Mouse (Mus musculus) CH12.LX (cell line): Measurements from ENCODE around the gene Peli3. TPM values are rescaled to one million over a fixed set of nuclear protein-coding genes. Genes with fewer than 3 reads are reported as not detected.

Experiments
- DNase-seq: peaks from one replicate; pipeline ENCODE4 v3.0.0-alpha.2; 2013; ENCODE audit errors: extremely low read depth
- H3K27ac ChIP-seq: 2 replicates; pipeline ENCODE4 v1.5.1; 2012; ENCODE audit warnings: low read depth, mild to moderate bottlenecking, control low read depth, moderate library complexity; ENCODE audit not compliant: insufficient read depth
- H3K27me3 ChIP-seq: replicated peaks from 2 replicates; pipeline ENCODE3; 2012; ENCODE audit warnings: inconsistent platforms
- H3K36me3 ChIP-seq, 2 experiments: replicated peaks in 1 of 2; 2 replicates each; pipeline versions ENCODE3 to v1.6.1; 2012; ENCODE audit warnings: inconsistent platforms in 1 of 2, low read length in 1 of 2, mild to moderate bottlenecking in 1 of 2, mixed read lengths in 1 of 2, moderate library complexity in 1 of 2; ENCODE audit not compliant: control insufficient read depth in 1 of 2, insufficient read depth in 1 of 2
- H3K4me1 ChIP-seq, 2 experiments: 2 replicates each; pipeline ENCODE4 v1.6.1; 2012; ENCODE audit warnings: inconsistent platforms in 1 of 2, moderate library complexity in 1 of 2; ENCODE audit not compliant: insufficient read depth in 2 of 2, control insufficient read depth in 1 of 2
- H3K4me2 ChIP-seq: 2 replicates; pipeline ENCODE4 v1.6.1; 2012; ENCODE audit warnings: low read depth, mild to moderate bottlenecking, control low read depth; ENCODE audit not compliant: poor library complexity, insufficient read depth, severe bottlenecking
- H3K4me3 ChIP-seq, 3 experiments: fragments of 150-350 bp in 1 of 3; sonication (generic) in 1 of 3; replicated peaks in 1 of 3; 2 replicates each; pipeline versions ENCODE3 to v1.5.1; 2011 to 2012; ENCODE audit warnings: low read depth in 2 of 3, low read length in 2 of 3, mild to moderate bottlenecking in 2 of 3, moderate library complexity in 2 of 3, control low read depth in 1 of 3, improper control_type of control experiment in 1 of 3, inconsistent platforms in 1 of 3, mixed read lengths in 1 of 3; ENCODE audit not compliant: poor library complexity in 1 of 3
- H3K79me2 ChIP-seq: replicated peaks from 2 replicates; pipeline ENCODE4 v1.6.1; 2012; ENCODE audit warnings: mild to moderate bottlenecking, moderate library complexity; ENCODE audit not compliant: control insufficient read depth, poor library complexity, insufficient read depth, severe bottlenecking; ENCODE audit errors: extremely low read depth
- H3K9ac ChIP-seq: 2 replicates; pipeline ENCODE4 v1.6.1; 2012; ENCODE audit warnings: low read depth, mild to moderate bottlenecking, control low read depth, moderate library complexity; ENCODE audit not compliant: insufficient read depth
- H3K9me3 ChIP-seq: replicated peaks from 2 replicates; pipeline ENCODE3; 2012; ENCODE audit warnings: low read length, inconsistent platforms, mixed read lengths
- CHD1 ChIP-seq: IDR thresholded peaks from 2 replicates; pipeline ENCODE4 v1.6.1; 2012; ENCODE audit warnings: low read depth, low read length, improper control_type of control experiment, inconsistent platforms
- CHD2 ChIP-seq: IDR thresholded peaks from 2 replicates; pipeline ENCODE4 v1.6.1; 2011; ENCODE audit warnings: low read length, improper control_type of control experiment
- CTCF ChIP-seq, 2 experiments: IDR thresholded peaks in 1 of 2; conservative IDR thresholded peaks in 1 of 2; 2 replicates each; pipeline ENCODE4 v1.5.1; 2011 to 2012; ENCODE audit warnings: low read depth in 2 of 2, low read length in 2 of 2, improper control_type of control experiment in 1 of 2, inconsistent platforms in 1 of 2, mild to moderate bottlenecking in 1 of 2, moderate library complexity in 1 of 2
- E2F4 ChIP-seq: IDR thresholded peaks from 2 replicates; pipeline ENCODE4 v1.6.1; 2011; ENCODE audit warnings: low read depth, low read length, improper control_type of control experiment; ENCODE audit not compliant: insufficient replicate concordance
- EP300 ChIP-seq: IDR thresholded peaks from 2 replicates; pipeline ENCODE4 v1.6.1; 2011; ENCODE audit warnings: low read length, improper control_type of control experiment
- ETS1 ChIP-seq: conservative IDR thresholded peaks from 2 replicates; pipeline ENCODE4 v1.6.1; 2012; ENCODE audit warnings: low read depth, mild to moderate bottlenecking, inconsistent platforms, low read length, improper control_type of control experiment, moderate library complexity
- KAT2A ChIP-seq: IDR thresholded peaks from 2 replicates; pipeline ENCODE4 v1.6.1; 2012; ENCODE audit warnings: low read length, improper control_type of control experiment, inconsistent platforms; ENCODE audit not compliant: insufficient replicate concordance
- MAX ChIP-seq: IDR thresholded peaks from 2 replicates; pipeline ENCODE4 v1.6.1; 2011; ENCODE audit warnings: low read length, improper control_type of control experiment
- NRF1 ChIP-seq: IDR thresholded peaks from 2 replicates; pipeline ENCODE4 v1.6.1; 2014; ENCODE audit warnings: low read depth, mild to moderate bottlenecking, inconsistent platforms, low read length, improper control_type of control experiment, moderate library complexity
- POLR2A ChIP-seq: IDR thresholded peaks from 2 replicates; pipeline ENCODE4 v1.6.1; 2011; ENCODE audit warnings: low read depth, mild to moderate bottlenecking, improper control_type of control experiment, low read length
- RAD21 ChIP-seq: IDR thresholded peaks from 2 replicates; pipeline ENCODE4 v1.6.1; 2011; ENCODE audit warnings: low read depth, mild to moderate bottlenecking, low read length, improper control_type of control experiment, moderate library complexity
- SMC3 ChIP-seq: IDR thresholded peaks from 2 replicates; pipeline ENCODE4 v1.6.1; 2011; ENCODE audit warnings: low read depth, low read length, improper control_type of control experiment
- TCF12 ChIP-seq: IDR thresholded peaks from 2 replicates; pipeline ENCODE4 v1.6.1; 2014; ENCODE audit warnings: low read depth, mild to moderate bottlenecking, inconsistent platforms, low read length, improper control_type of control experiment
- USF2 ChIP-seq: conservative IDR thresholded peaks from 2 replicates; pipeline ENCODE4 v1.6.1; 2011; ENCODE audit warnings: low read depth, low read length, improper control_type of control experiment
- ZC3H11A ChIP-seq: IDR thresholded peaks from 2 replicates; pipeline ENCODE4 v1.6.1; 2012; ENCODE audit warnings: low read depth, mild to moderate bottlenecking, inconsistent platforms, low read length, improper control_type of control experiment
- ZKSCAN1 ChIP-seq: IDR thresholded peaks from 2 replicates; pipeline ENCODE4 v1.6.1; 2012; ENCODE audit warnings: low read depth, inconsistent platforms, low read length, improper control_type of control experiment, borderline replicate concordance
- ZMIZ1 ChIP-seq: IDR thresholded peaks from 2 replicates; pipeline ENCODE4 v1.6.1; 2012; ENCODE audit warnings: low read depth, mild to moderate bottlenecking, inconsistent platforms, low read length, improper control_type of control experiment
- ZNF384 ChIP-seq: IDR thresholded peaks from 2 replicates; pipeline ENCODE4 v1.6.1; 2012; ENCODE audit warnings: low read depth, low read length, improper control_type of control experiment, inconsistent platforms
- dilution Hi-C: fragments of 300-500 bp; cut with MboI; formaldehyde crosslinking; loops from 2 replicates; pipeline ENCODE4 v1.14.3; 2020; ENCODE audit warnings: low sequenced_read_pairs; ENCODE audit not compliant: extremely low pct_unique_long_range_greater_than_20kb, extremely low pct_ligation_motif_present
- in situ Hi-C: fragments of 300-500 bp; cut with MboI; formaldehyde crosslinking; loops from 3 replicates; pipeline ENCODE4 v1.14.3; 2019; ENCODE audit warnings: low sequenced_read_pairs, low pct_ligation_motif_present, low pct_unique_long_range_greater_than_20kb, mixed read lengths
- polyA plus RNA-seq: library from polyadenylated mRNA; unstranded; fragments of >175 nt; gene quantifications from 2 replicates; pipeline ENCODE4 v1.2.1, GENCODE M21; 2012; ENCODE audit warnings: low read depth; ENCODE audit not compliant: insufficient read length
- total RNA-seq, 2 experiments: library from RNA; depleted of rRNA; stranded (reverse); fragments of 300-350 nt in 1 of 2; fragments of >200 nt in 1 of 2; gene quantifications; 2 replicates each; pipeline ENCODE4 v1.2.3; 2012 to 2014

Gene Peli3
- total and polyA plus RNA-seq, 3 experiments: 0.07 to 0.42 TPM; not detected in 1

DNA sequence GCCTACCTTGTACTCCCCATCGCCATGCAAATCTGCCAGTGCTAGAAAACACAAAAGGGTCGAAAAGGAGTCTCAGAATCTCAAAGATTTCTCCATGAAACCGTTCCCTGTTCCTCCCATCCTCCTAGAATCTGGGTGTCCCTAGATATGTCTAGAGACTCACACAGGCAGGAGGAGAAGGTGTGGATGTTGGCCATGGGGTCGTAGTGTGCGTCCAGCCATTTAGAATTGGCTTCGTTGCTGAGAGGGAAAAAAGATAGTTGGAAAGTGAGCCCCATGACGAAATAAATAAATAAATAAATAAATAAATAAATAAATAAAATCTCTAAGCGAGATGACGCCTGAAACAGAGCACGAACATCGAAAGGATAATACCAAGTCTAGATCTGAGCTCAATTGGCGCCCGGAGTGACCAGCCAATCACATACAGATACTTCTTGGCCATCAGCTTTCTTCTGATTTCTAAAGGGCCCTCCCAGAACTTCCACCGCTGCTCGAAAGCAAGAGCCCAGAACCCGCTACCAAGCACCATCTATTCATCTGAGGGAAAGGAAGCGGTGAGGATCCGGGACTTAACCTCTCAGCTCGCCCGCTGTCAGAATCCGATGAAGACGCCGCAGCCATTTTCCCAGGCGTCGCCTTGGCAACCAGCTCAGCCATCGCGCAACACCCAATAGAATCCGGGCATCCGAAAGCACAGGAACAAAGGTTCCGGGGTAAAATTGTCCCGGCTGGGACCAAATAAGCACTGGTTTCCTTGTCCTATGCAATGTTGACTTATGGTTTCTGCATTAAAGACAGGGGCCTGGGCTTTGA, 36.7 kb downstream of the Peli3 start, which contains the start of gene Bbs1 (continued):
- no peak for TF ChIP-seq ZKSCAN1
- TF ChIP-seq CTCF (conservative IDR thresholded peaks at IDR 0.05 in 1 of 2, IDR thresholded peaks at IDR 0.05 in 1 of 2; ENCODE audit: low read depth in 2 of 2, low read length in 2 of 2): no peak
- no peak for TF ChIP-seq E2F4
- TF ChIP-seq SMC3: no peak
- no peak for TF ChIP-seq MAX

GRCm38 (mm10) chr19:4899888-4900287, 43.0 kb downstream of the Peli3 start:
- TF ChIP-seq CHD1: no peak
- TF ChIP-seq CHD2: no peak
- no peak for TF ChIP-seq KAT2A
- TF ChIP-seq EP300: no peak
- no peak for TF ChIP-seq NRF1
- no peak for TF ChIP-seq SMC3
- no peak for TF ChIP-seq POLR2A
- no peak for TF ChIP-seq MAX
- TF ChIP-seq USF2: no peak
- TF ChIP-seq ZNF384: no peak
- TF ChIP-seq ZMIZ1: no peak
- no peak for TF ChIP-seq TCF12
- TF ChIP-seq ZC3H11A: no peak
- TF ChIP-seq ETS1: no peak
- TF ChIP-seq E2F4: no peak
- no peak overlapping the region for H3K9ac ChIP-seq
- in situ Hi-C loops: no loop called here
- DNase-seq: no peak
- H3K27ac ChIP-seq: no peak overlapping the region
- no peaks in the 10 kb centered on the region for H3K27me3 ChIP-seq
- no peaks in the 10 kb centered on the region for H3K9me3 ChIP-seq
- no peak overlapping the region for H3K4me3 ChIP-seq
- peaks cover 0 to 35% of the 10 kb centered on the region in 2 experiments for H3K36me3 ChIP-seq
- H3K79me2 ChIP-seq: no peaks in the 10 kb centered on the region
- no peaks in the 10 kb centered on the region for H3K4me1 ChIP-seq
- dilution Hi-C loops: no loop called here
- H3K4me2 ChIP-seq: no peak overlapping the region

GRCm38 (mm10) chr19:4898972-4899371, 44.0 kb downstream of the Peli3 start:
- Histone ChIP-seq H3K4me2 (no peak overlapping the region), H3K4me3 (no peak overlapping the region), H3K27ac (no peak overlapping the region), H3K79me2 (no peaks in the 10 kb centered on the region), H3K9ac (no peak overlapping the region), H3K4me1 (no peaks in the 10 kb centered on the region), H3K27me3 (no peaks in the 10 kb centered on the region), H3K36me3 (peaks cover 0 to 40% of the 10 kb centered on the region in 2 experiments), H3K9me3 (no peaks in the 10 kb centered on the region)
- dilution Hi-C loops: no loop called here
- in situ Hi-C loops: no loop called here
- no peak for DNase-seq
- TF ChIP-seq RAD21 (no peak), CTCF (conservative IDR thresholded peaks at IDR 0.05 in 1 of 2, IDR thresholded peaks at IDR 0.05 in 1 of 2; ENCODE audit: low read depth in 2 of 2, low read length in 2 of 2) (no peak)
